Mouse (Mus musculus) testis, adult 2 months (tissue): ENCODE results near the gene Gm7138.

ENCODE experiments used
- CTCF ChIP-seq: fragments of 200-500 bp; IDR thresholded peaks from 2 replicates; pipeline ENCODE4 v1.5.1; 2012; ENCODE audit warnings: low read depth, mild to moderate bottlenecking, inconsistent platforms, low read length, moderate library complexity; ENCODE audit not compliant: control insufficient read depth, insufficient read depth, insufficient replicate concordance
- POLR2A ChIP-seq: fragments of 200-500 bp; IDR thresholded peaks from 2 replicates; pipeline ENCODE4 v1.6.1; 2012; ENCODE audit warnings: low read depth, mild to moderate bottlenecking, inconsistent platforms, low read length, moderate library complexity; ENCODE audit not compliant: control insufficient read depth

DNA sequence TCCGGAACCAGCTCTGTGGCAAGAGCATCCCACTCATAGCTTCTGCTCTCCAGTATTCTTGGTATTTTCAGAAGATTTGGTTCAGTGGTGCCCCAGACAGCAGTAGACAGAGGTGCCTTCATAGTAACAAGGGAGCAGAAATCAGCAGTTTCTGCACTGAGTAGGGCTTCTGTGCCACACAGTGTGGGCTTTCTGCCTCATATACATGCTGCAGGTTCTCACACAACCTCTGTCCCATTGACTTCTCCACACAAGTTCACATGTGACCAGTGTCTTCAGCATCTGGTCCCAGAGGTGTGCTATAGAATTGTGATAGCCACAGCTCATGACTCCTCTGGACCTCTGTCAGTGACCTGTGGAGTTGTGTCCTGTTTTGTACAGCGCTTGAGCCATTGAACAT, 11.9 kb upstream of the Gm7138 start:
- TF ChIP-seq POLR2A (no peak), CTCF (no peak)
